Mouse (Mus musculus) lung, adult 2 months (tissue): Measurements from ENCODE around the gene 4930524J08Rik.

ENCODE experiments used
- CTCF ChIP-seq: fragments of 200-500 bp; IDR thresholded peaks from 2 replicates; pipeline ENCODE4 v1.5.1; 2011; ENCODE audit warnings: mild to moderate bottlenecking, low read length, control low read depth; ENCODE audit not compliant: insufficient read depth
- POLR2A ChIP-seq: fragments of 200-500 bp; IDR thresholded peaks from 2 replicates; pipeline ENCODE4 v1.6.1; 2011; ENCODE audit warnings: low read depth, mild to moderate bottlenecking, control low read depth, low read length, borderline replicate concordance; ENCODE audit errors: extremely low read depth

DNA sequence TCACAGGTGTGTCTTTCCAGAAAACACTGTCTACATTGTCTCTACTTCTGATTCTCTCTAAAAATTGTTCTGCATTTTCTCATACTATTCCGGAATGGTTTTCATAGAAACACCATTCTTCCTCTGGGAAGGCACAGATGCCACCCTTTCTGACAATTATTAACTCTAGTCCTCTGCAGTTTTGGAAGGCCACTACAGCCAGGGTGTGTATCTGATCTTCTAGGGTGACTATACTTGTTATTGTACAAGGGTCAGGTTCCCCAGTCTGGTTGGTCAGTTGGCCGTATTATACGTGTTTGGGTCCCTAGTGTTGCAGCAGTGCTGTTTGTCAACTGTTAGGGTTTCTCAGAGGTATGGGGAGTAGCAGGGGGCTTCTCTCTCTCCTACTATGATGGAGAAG is 15.8 kb downstream of the 4930524J08Rik start:
- no peak for TF ChIP-seq CTCF
- no peak for TF ChIP-seq POLR2A
